Mouse (Mus musculus): ENCODE results near the gene Dmrt1. TPM values are rescaled to one million over a fixed set of nuclear protein-coding genes. Genes with fewer than 3 reads are reported as not detected.

Gene Dmrt1
- polyA plus RNA-seq, 1 experiment, result not detected

GRCm38 (mm10) chr19:25622291-25623251 lies 117.2 kb downstream of the Dmrt1 start:
- Histone ChIP-seq H3K4me1 (ENCODE audit: control insufficient read depth, insufficient read depth, insufficient read length, low read length) (no peaks in the 10 kb centered on the region), H3K27ac (ENCODE audit: insufficient read depth, low read depth, low read length) (no peak overlapping the region), H3K36me3 (ENCODE audit: control insufficient read depth, insufficient read depth, low read length) (no peaks in the 10 kb centered on the region), H3K27me3 (ENCODE audit: control insufficient read depth, insufficient read depth, low read length) (peaks cover 3% of the 10 kb centered on the region), H3K4me3 (ENCODE audit: low read depth, low read length) (peak overlapping the region; percentile 10; the same call in 1 of the 2 replicates)
- 28% methylated on average over 54 of the region's 54 CpGs for WGBS
- TF ChIP-seq CTCF (IDR thresholded peaks at IDR 0.05; ENCODE audit: extremely low read depth, insufficient read length, insufficient replicate concordance, low read depth, low read length), result peak; percentile 66
- TF ChIP-seq POLR2A (IDR thresholded peaks at IDR 0.05; ENCODE audit: low read depth, low read length), result no peak

GRCm38 (mm10) chr19:25628490-25628889 lies 123.1 kb downstream of the Dmrt1 start:
- H3K36me3 ChIP-seq (ENCODE audit: control insufficient read depth, insufficient read depth, low read length), result no peaks in the 10 kb centered on the region
- WGBS, result 15% methylated on average over 9 of the region's 9 CpGs
- TF ChIP-seq POLR2A (IDR thresholded peaks at IDR 0.05; ENCODE audit: low read depth, low read length) (no peak), CTCF (IDR thresholded peaks at IDR 0.05; ENCODE audit: extremely low read depth, insufficient read length, insufficient replicate concordance, low read depth, low read length) (peak; percentile 85; the same call in 1 of the 2 replicates)
- H3K27ac ChIP-seq (ENCODE audit: insufficient read depth, low read depth, low read length), result no peak overlapping the region
- no peak overlapping the region for H3K4me3 ChIP-seq (ENCODE audit: low read depth, low read length)
- no peaks in the 10 kb centered on the region; the same call in 1 of the 2 replicates for H3K27me3 ChIP-seq (ENCODE audit: control insufficient read depth, insufficient read depth, low read length)
- H3K4me1 ChIP-seq (ENCODE audit: control insufficient read depth, insufficient read depth, insufficient read length, low read length), result no peaks in the 10 kb centered on the region

DNA sequence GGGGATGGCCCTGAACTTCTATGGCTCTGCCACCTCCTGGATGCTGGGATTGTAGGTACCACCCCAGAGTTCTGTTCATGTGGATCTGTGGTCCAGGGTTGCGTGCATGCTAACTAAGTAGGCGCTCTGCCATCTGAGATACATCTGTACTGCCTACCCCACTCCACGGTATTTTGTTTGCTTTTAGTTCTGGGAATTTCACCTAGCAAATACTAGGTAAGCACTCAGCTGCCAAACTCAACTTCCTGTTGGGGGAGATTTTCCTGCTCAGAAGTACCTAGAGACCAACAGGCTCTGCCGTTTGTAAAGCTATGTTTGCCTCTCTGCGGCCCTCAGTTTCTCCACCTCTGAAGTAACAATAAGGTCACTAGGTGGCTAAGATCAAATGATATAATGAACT lies 129.7 kb downstream of the Dmrt1 start:
- H3K36me3 ChIP-seq (ENCODE audit: control insufficient read depth, insufficient read depth, low read length), result no peaks in the 10 kb centered on the region
- 60% methylated on average over 5 of the region's 5 CpGs for WGBS
- H3K4me3 ChIP-seq (ENCODE audit: low read depth, low read length), result no peak overlapping the region
- TF ChIP-seq CTCF (IDR thresholded peaks at IDR 0.05; ENCODE audit: extremely low read depth, insufficient read length, insufficient replicate concordance, low read depth, low read length) (no peak), POLR2A (IDR thresholded peaks at IDR 0.05; ENCODE audit: low read depth, low read length) (no peak)
- H3K4me1 ChIP-seq (ENCODE audit: control insufficient read depth, insufficient read depth, insufficient read length, low read length), result no peaks in the 10 kb centered on the region
- H3K27ac ChIP-seq (ENCODE audit: insufficient read depth, low read depth, low read length), result no peak overlapping the region
- H3K27me3 ChIP-seq (ENCODE audit: control insufficient read depth, insufficient read depth, low read length), result no peaks in the 10 kb centered on the region

DNA sequence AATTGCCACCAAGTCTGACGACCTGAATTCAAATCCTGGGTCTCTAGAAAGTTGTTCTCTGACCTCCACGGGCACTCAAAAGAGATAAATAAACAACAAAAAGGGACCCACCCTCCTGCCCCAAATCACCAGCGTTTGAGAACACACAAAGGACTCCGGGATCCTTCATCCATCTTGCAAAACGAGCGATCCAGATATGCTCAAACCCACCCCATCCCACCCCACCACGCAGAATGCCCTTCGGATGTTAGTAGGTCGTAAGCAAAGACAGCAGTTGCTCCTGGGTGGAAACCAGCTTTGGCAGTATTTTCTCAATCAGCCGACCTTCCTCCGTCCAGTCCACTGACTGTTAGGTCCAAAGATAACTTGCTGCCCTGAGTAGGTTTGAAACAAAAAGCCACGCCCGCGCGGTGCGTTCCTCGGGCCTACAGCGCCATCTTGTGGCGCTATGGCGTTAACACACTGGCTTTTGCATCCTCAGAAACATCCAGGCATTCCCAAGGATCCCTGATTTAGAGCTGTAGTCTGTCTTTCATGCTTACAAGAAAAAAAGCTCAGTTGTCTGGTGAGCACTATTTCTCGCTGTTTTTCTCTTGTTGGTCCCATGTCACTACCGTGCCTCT lies 130.3 kb downstream of the Dmrt1 start:
- peak; percentile 87; the same call in 1 of the 2 replicates for TF ChIP-seq CTCF (IDR thresholded peaks at IDR 0.05; ENCODE audit: extremely low read depth, insufficient read length, insufficient replicate concordance, low read depth, low read length)
- no peak for TF ChIP-seq POLR2A (IDR thresholded peaks at IDR 0.05; ENCODE audit: low read depth, low read length)
- no peaks in the 10 kb centered on the region for H3K4me1 ChIP-seq (ENCODE audit: control insufficient read depth, insufficient read depth, insufficient read length, low read length)
- no peak overlapping the region for H3K4me3 ChIP-seq (ENCODE audit: low read depth, low read length)
- no peak overlapping the region for H3K27ac ChIP-seq (ENCODE audit: insufficient read depth, low read depth, low read length)
- H3K27me3 ChIP-seq (ENCODE audit: control insufficient read depth, insufficient read depth, low read length), result no peaks in the 10 kb centered on the region
- 16% methylated on average over 22 of the region's 22 CpGs for WGBS
- H3K36me3 ChIP-seq (ENCODE audit: control insufficient read depth, insufficient read depth, low read length), result no peaks in the 10 kb centered on the region

- H3K4me1 ChIP-seq (ENCODE audit: control insufficient read depth, insufficient read depth, insufficient read length, low read length), result no peaks in the 10 kb centered on the region
- H3K27ac ChIP-seq (ENCODE audit: insufficient read depth, low read depth, low read length), result no peak overlapping the region
- 64% methylated on average over 11 of the region's 11 CpGs for WGBS
- no peak overlapping the region for H3K4me3 ChIP-seq (ENCODE audit: low read depth, low read length)
- no peaks in the 10 kb centered on the region for H3K36me3 ChIP-seq (ENCODE audit: control insufficient read depth, insufficient read depth, low read length)
- H3K27me3 ChIP-seq (ENCODE audit: control insufficient read depth, insufficient read depth, low read length), result no peaks in the 10 kb centered on the region
- no peak for TF ChIP-seq POLR2A (IDR thresholded peaks at IDR 0.05; ENCODE audit: low read depth, low read length)
- no peak for TF ChIP-seq CTCF (IDR thresholded peaks at IDR 0.05; ENCODE audit: extremely low read depth, insufficient read length, insufficient replicate concordance, low read depth, low read length)
Measured at GRCm38 (mm10) chr19:25638766-25639361, 133.4 kb downstream of the Dmrt1 start.

GRCm38 (mm10) chr19:25641786-25642185 lies 136.4 kb downstream of the Dmrt1 start:
- H3K27me3 ChIP-seq (ENCODE audit: control insufficient read depth, insufficient read depth, low read length), result no peaks in the 10 kb centered on the region
- no peaks in the 10 kb centered on the region for H3K4me1 ChIP-seq (ENCODE audit: control insufficient read depth, insufficient read depth, insufficient read length, low read length)
- TF ChIP-seq POLR2A (IDR thresholded peaks at IDR 0.05; ENCODE audit: low read depth, low read length), result no peak
- no peak for TF ChIP-seq CTCF (IDR thresholded peaks at IDR 0.05; ENCODE audit: extremely low read depth, insufficient read length, insufficient replicate concordance, low read depth, low read length)
- 82% methylated on average over 6 of the region's 6 CpGs for WGBS
- H3K36me3 ChIP-seq (ENCODE audit: control insufficient read depth, insufficient read depth, low read length), result no peaks in the 10 kb centered on the region
- H3K27ac ChIP-seq (ENCODE audit: insufficient read depth, low read depth, low read length), result no peak overlapping the region
- H3K4me3 ChIP-seq (ENCODE audit: low read depth, low read length), result no peak overlapping the region
